Mouse (Mus musculus) frontal cortex, postnatal 10 days (tissue): ENCODE measurements at regions not wholly inside any gene's neighbourhood (a gene's known extent, or its start where the extent isn't known, plus 50 kb on each side); places are given as distances from the start of the nearest gene placed in this dataset.
"Not testable (repeated sequence)": the region's sequence is repeated elsewhere in the genome, so short reads cannot be mapped to it uniquely, and the experiment has no call there.

Source experiments
- DNase-seq, 2 experiments: peaks; one replicate each; pipeline ENCODE4 v3.0.0; 2022; ENCODE audit warnings: low spot score in 2 of 2, mixed read lengths in 1 of 2

GRCm38 (mm10) chr9:91048569-91048968 lies 313.6 kb upstream of the Zic4 start:
- no peak for DNase-seq

GRCm38 (mm10) chr9:91053065-91053793 lies 309.0 kb upstream of the Zic4 start:
- no peak for DNase-seq

- DNase-seq = no peak
These were observed 302.8 kb upstream of the Zic4 start for GRCm38 (mm10) chr9:91059460-91059859.

GRCm38 (mm10) chr9:91069496-91069895 lies 292.7 kb upstream of the Zic4 start:
- DNase-seq = no peak

- peak in 1 of 2 experiments; percentile 5 for DNase-seq
These were observed 288.6 kb upstream of the Zic4 start for GRCm38 (mm10) chr9:91073366-91074174.

- DNase-seq = no peak
These were observed 288.1 kb upstream of the Zic4 start for GRCm38 (mm10) chr9:91074175-91074480.

- DNase-seq = no peak
These were observed 284.7 kb upstream of the Zic4 start for GRCm38 (mm10) chr9:91077490-91077889.

GRCm38 (mm10) chr9:91083791-91084190 lies 278.4 kb upstream of the Zic4 start:
- no peak for DNase-seq

- DNase-seq = no peak
These were observed 276.3 kb upstream of the Zic4 start for GRCm38 (mm10) chr9:91085923-91086322.

- DNase-seq = no peak
These were observed 272.9 kb upstream of the Zic4 start for GRCm38 (mm10) chr9:91089348-91089747.

- DNase-seq = no peak
These were observed 270.7 kb upstream of the Zic4 start for GRCm38 (mm10) chr9:91091421-91092050.

GRCm38 (mm10) chr9:91101614-91102407 lies 260.4 kb upstream of the Zic4 start:
- no peak for DNase-seq

GRCm38 (mm10) chr9:91122441-91123035 lies 239.7 kb upstream of the Zic4 start:
- DNase-seq = no peak

GRCm38 (mm10) chr9:91123208-91123607 lies 239.0 kb upstream of the Zic4 start:
- no peak for DNase-seq

- no peak for DNase-seq
These were observed 235.5 kb upstream of the Zic4 start for GRCm38 (mm10) chr9:91126630-91127245.

GRCm38 (mm10) chr9:91128491-91128890 lies 233.7 kb upstream of the Zic4 start:
- DNase-seq = not testable (repeated sequence)

GRCm38 (mm10) chr9:91130111-91130720 lies 232.0 kb upstream of the Zic4 start:
- DNase-seq = no peak

- DNase-seq = no peak
These were observed 230.6 kb upstream of the Zic4 start for GRCm38 (mm10) chr9:91131415-91132255.

GRCm38 (mm10) chr9:91132531-91132930 lies 229.7 kb upstream of the Zic4 start:
- no peak for DNase-seq
